Mouse (Mus musculus) intestine, embryonic 16.5 days (tissue): ENCODE measurements at regions not wholly inside any gene's neighbourhood (a gene's known extent, or its start where the extent isn't known, plus 50 kb on each side); places are given as distances from the start of the nearest gene placed in this dataset.

ENCODE experiments used
- ATAC-seq: fragments of 200-750 bp; cut with Nextera tagmentation; 2 replicates; pipeline ENCODE4 v1.8.0; 2017; ENCODE audit warnings: moderate TSS enrichment, moderate library complexity
- H3K27ac ChIP-seq: fragments of 300-500 bp; sonication (generic); 2 replicates; pipeline ENCODE4 v1.5.1; 2014; ENCODE audit warnings: mild to moderate bottlenecking, low read length
- H3K27me3 ChIP-seq: fragments of 300-500 bp; sonication (generic); replicated peaks from 2 replicates; pipeline ENCODE4 v1.6.1; 2014; ENCODE audit warnings: low read length, control low read depth, mixed read lengths; ENCODE audit not compliant: control insufficient read depth, insufficient read depth
- H3K36me3 ChIP-seq: fragments of 300-500 bp; sonication (generic); 2 replicates; pipeline ENCODE4 v1.6.1; 2014; ENCODE audit warnings: low read length, control low read depth; ENCODE audit not compliant: control insufficient read depth, insufficient read depth
- H3K4me1 ChIP-seq: fragments of 300-500 bp; sonication (generic); 2 replicates; pipeline ENCODE4 v1.6.1; 2014; ENCODE audit warnings: low read length, control low read depth, mixed read lengths; ENCODE audit not compliant: control insufficient read depth, insufficient read depth
- H3K4me2 ChIP-seq: fragments of 300-500 bp; sonication (generic); 2 replicates; pipeline ENCODE4 v1.6.1; 2014; ENCODE audit warnings: low read depth, low read length, control low read depth
- H3K4me3 ChIP-seq: fragments of 300-500 bp; sonication (generic); 2 replicates; pipeline ENCODE4 v1.5.1; 2014; ENCODE audit warnings: mild to moderate bottlenecking, low read length
- H3K9ac ChIP-seq: fragments of 300-500 bp; sonication (generic); 2 replicates; pipeline ENCODE4 v1.6.1; 2014; ENCODE audit warnings: low read depth, low read length
- H3K9me3 ChIP-seq: fragments of 300-500 bp; sonication (generic); 2 replicates; pipeline ENCODE4 v1.6.1; 2016; ENCODE audit warnings: low read length, control low read depth; ENCODE audit not compliant: control insufficient read depth
- WGBS: fragments of 180-500 bp; shearing (Covaris S2); extraction: QIAGEN DNeasy Blood & Tissue Kit; methylation state at CpG from one replicate; pipeline ENCODE4 v1.1.7; 2014; 5-methylcytosine and 5-hydroxymethylcytosine counted together

- 81% methylated on average over 12 of the region's 12 CpGs for WGBS
- H3K4me2 ChIP-seq, result no peak overlapping the region
- no peaks in the 10 kb centered on the region for H3K4me1 ChIP-seq
- no peak overlapping the region for H3K9ac ChIP-seq
- no peak for ATAC-seq
- no peaks in the 10 kb centered on the region for H3K36me3 ChIP-seq
- H3K27me3 ChIP-seq, result no peaks in the 10 kb centered on the region
- H3K9me3 ChIP-seq, result no peaks in the 10 kb centered on the region
- H3K27ac ChIP-seq, result no peak overlapping the region
- H3K4me3 ChIP-seq, result no peak overlapping the region
Observed at GRCm38 (mm10) chr13:58495390-58496073, 92.4 kb upstream of the Hnrnpk start.

GRCm38 (mm10) chr13:58494726-58495125 is 91.6 kb upstream of the Hnrnpk start:
- 53% methylated on average over 5 of the region's 5 CpGs for WGBS
- Histone ChIP-seq H3K4me1 (no peaks in the 10 kb centered on the region), H3K36me3 (no peaks in the 10 kb centered on the region), H3K9me3 (no peaks in the 10 kb centered on the region), H3K4me3 (no peak overlapping the region), H3K9ac (no peak overlapping the region), H3K27ac (no peak overlapping the region), H3K27me3 (no peaks in the 10 kb centered on the region), H3K4me2 (no peak overlapping the region)
- ATAC-seq, result no peak

- ATAC-seq, result no peak
- H3K27me3 ChIP-seq, result no peaks in the 10 kb centered on the region
- 56% methylated on average over 8 of the region's 8 CpGs for WGBS
- H3K4me3 ChIP-seq, result no peak overlapping the region
- no peaks in the 10 kb centered on the region for H3K36me3 ChIP-seq
- H3K9ac ChIP-seq, result no peak overlapping the region
- no peak overlapping the region for H3K27ac ChIP-seq
- no peaks in the 10 kb centered on the region for H3K9me3 ChIP-seq
- H3K4me2 ChIP-seq, result no peak overlapping the region
- H3K4me1 ChIP-seq, result no peaks in the 10 kb centered on the region
Observed at GRCm38 (mm10) chr13:58490829-58491228, 87.7 kb upstream of the Hnrnpk start.

GRCm38 (mm10) chr13:58485011-58485410 is 81.9 kb upstream of the Hnrnpk start:
- Histone ChIP-seq H3K27me3 (no peaks in the 10 kb centered on the region), H3K4me3 (no peak overlapping the region), H3K9me3 (no peaks in the 10 kb centered on the region), H3K4me2 (no peak overlapping the region), H3K36me3 (no peaks in the 10 kb centered on the region), H3K4me1 (no peaks in the 10 kb centered on the region), H3K27ac (no peak overlapping the region), H3K9ac (no peak overlapping the region)
- no peak for ATAC-seq
- 74% methylated on average over 10 of the region's 10 CpGs for WGBS

GRCm38 (mm10) chr13:58482701-58483100 is 79.6 kb upstream of the Hnrnpk start:
- WGBS, result 64% methylated on average over 9 of the region's 9 CpGs
- no peak for ATAC-seq
- H3K27ac ChIP-seq, result no peak overlapping the region
- H3K36me3 ChIP-seq, result no peaks in the 10 kb centered on the region
- no peaks in the 10 kb centered on the region for H3K9me3 ChIP-seq
- no peaks in the 10 kb centered on the region for H3K4me1 ChIP-seq
- no peaks in the 10 kb centered on the region for H3K27me3 ChIP-seq
- H3K9ac ChIP-seq, result no peak overlapping the region
- H3K4me2 ChIP-seq, result no peak overlapping the region
- no peak overlapping the region for H3K4me3 ChIP-seq

GRCm38 (mm10) chr13:58480928-58481598 is 77.9 kb upstream of the Hnrnpk start:
- no peak overlapping the region for H3K27ac ChIP-seq
- no peak for ATAC-seq
- no peak overlapping the region for H3K9ac ChIP-seq
- no peaks in the 10 kb centered on the region for H3K36me3 ChIP-seq
- no peaks in the 10 kb centered on the region for H3K9me3 ChIP-seq
- 83% methylated on average over 10 of the region's 10 CpGs for WGBS
- no peaks in the 10 kb centered on the region for H3K27me3 ChIP-seq
- H3K4me2 ChIP-seq, result no peak overlapping the region
- no peaks in the 10 kb centered on the region for H3K4me1 ChIP-seq
- H3K4me3 ChIP-seq, result no peak overlapping the region

GRCm38 (mm10) chr13:58480388-58480927 is 77.3 kb upstream of the Hnrnpk start:
- no peaks in the 10 kb centered on the region for H3K36me3 ChIP-seq
- H3K4me2 ChIP-seq, result no peak overlapping the region
- no peak for ATAC-seq
- no peak overlapping the region for H3K4me3 ChIP-seq
- H3K4me1 ChIP-seq, result no peaks in the 10 kb centered on the region
- no peak overlapping the region for H3K9ac ChIP-seq
- WGBS, result 86% methylated on average over 8 of the region's 8 CpGs
- no peaks in the 10 kb centered on the region for H3K9me3 ChIP-seq
- H3K27me3 ChIP-seq, result no peaks in the 10 kb centered on the region
- H3K27ac ChIP-seq, result no peak overlapping the region

GRCm38 (mm10) chr13:58478438-58478837 is 75.3 kb upstream of the Hnrnpk start:
- Histone ChIP-seq H3K27ac (no peak overlapping the region), H3K4me1 (no peaks in the 10 kb centered on the region), H3K27me3 (no peaks in the 10 kb centered on the region), H3K9ac (no peak overlapping the region), H3K9me3 (no peaks in the 10 kb centered on the region), H3K4me2 (no peak overlapping the region), H3K4me3 (no peak overlapping the region), H3K36me3 (no peaks in the 10 kb centered on the region)
- no peak for ATAC-seq
- WGBS, result 61% methylated on average over 5 of the region's 5 CpGs

GRCm38 (mm10) chr13:58477253-58477652 is 74.1 kb upstream of the Hnrnpk start:
- Histone ChIP-seq H3K4me3 (no peak overlapping the region), H3K27me3 (0 out of 2 replicates have a peak, but pooled peaks cover 4% of the 10 kb centered on the region), H3K27ac (no peak overlapping the region), H3K4me1 (no peaks in the 10 kb centered on the region), H3K4me2 (no peak overlapping the region), H3K9ac (no peak overlapping the region), H3K9me3 (no peaks in the 10 kb centered on the region), H3K36me3 (no peaks in the 10 kb centered on the region)
- no peak for ATAC-seq
- 91% methylated on average over 6 of the region's 6 CpGs for WGBS
